Mouse (Mus musculus) layer of hippocampus, adult 18-20 months (tissue): ENCODE results near the gene Itih5. TPM values are rescaled to one million over a fixed set of nuclear protein-coding genes. Genes with fewer than 3 reads are reported as not detected.

Source experiments
- total RNA-seq, 2 experiments: library from RNA; stranded (reverse); gene quantifications; 2 replicates each; pipeline ENCODE4 v1.2.3; 2021

The Itih5 gene
- total RNA-seq, 2 experiments from 2014 or later: 11.4 to 12.2 TPM

Other genes starting within 250 kb of the Itih5 start
- 10 to 100 TPM; 15.6 to 16.2 TPM for gene Taf3, start 105.0 kb upstream of the Itih5 start, total RNA-seq
- gene Atp5c1, start 73.1 kb upstream of the Itih5 start, total RNA-seq: 100 to 1,000 TPM; 256 to 261 TPM
- 10 to 100 TPM; 10.3 to 10.4 TPM for gene Kin, start 73.0 kb upstream of the Itih5 start, total RNA-seq
- gene Itih2, start 22.2 kb upstream of the Itih5 start, total RNA-seq: 1 to 10 TPM; 1.2 to 1.5 TPM
- gene Sfmbt2, start 216.9 kb downstream of the Itih5 start, total RNA-seq: 1 to 10 TPM; 2.9 to 3.3 TPM